Mouse (Mus musculus) testis, adult 2 months (tissue): ENCODE results near the gene Chrm3.

Experiments
- CTCF ChIP-seq: fragments of 200-500 bp; IDR thresholded peaks from 2 replicates; pipeline ENCODE4 v1.5.1; 2012; ENCODE audit warnings: low read depth, mild to moderate bottlenecking, inconsistent platforms, low read length, moderate library complexity; ENCODE audit not compliant: control insufficient read depth, insufficient read depth, insufficient replicate concordance
- POLR2A ChIP-seq: fragments of 200-500 bp; IDR thresholded peaks from 2 replicates; pipeline ENCODE4 v1.6.1; 2012; ENCODE audit warnings: low read depth, mild to moderate bottlenecking, inconsistent platforms, low read length, moderate library complexity; ENCODE audit not compliant: control insufficient read depth

GRCm38 (mm10) chr13:9886465-9887135 lies 474.0 kb downstream of the Chrm3 start:
- TF ChIP-seq CTCF: no peak
- TF ChIP-seq POLR2A: no peak
